Mouse (Mus musculus): ENCODE results near the gene Wwox. TPM values are rescaled to one million over a fixed set of nuclear protein-coding genes. Genes with fewer than 3 reads are reported as not detected.

The Wwox gene
- polyA plus RNA-seq, 1 experiment, result 4.7 TPM

DNA sequence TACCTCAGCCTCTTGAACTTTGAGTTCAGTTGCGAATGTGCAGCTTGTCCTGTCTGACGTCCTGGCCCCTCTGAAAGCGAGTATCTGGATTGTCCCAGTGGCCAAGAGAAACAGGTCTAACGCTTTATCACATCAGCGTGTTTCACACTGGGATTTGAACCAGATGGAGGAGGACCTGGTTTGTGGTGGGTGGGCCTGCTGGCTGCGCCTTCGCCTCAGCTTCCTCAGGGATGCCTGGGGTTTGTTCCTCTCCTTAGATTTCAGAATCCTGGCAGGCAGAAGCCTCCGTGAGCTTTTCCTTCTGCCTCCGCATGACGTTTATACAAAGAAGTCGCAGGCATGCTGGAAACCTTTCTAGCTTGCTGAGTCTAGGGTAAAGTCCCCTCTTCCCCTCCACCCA lies 827.7 kb downstream of the Wwox start:
- Histone ChIP-seq H3K27me3 (replicated peaks) (no peaks in the 10 kb centered on the region), H3K9me3 (peaks cover 63% of the 10 kb centered on the region), H3K4me3 (replicated peaks) (no peak overlapping the region), H3K36me3 (replicated peaks; ENCODE audit: low read length) (no peaks in the 10 kb centered on the region), H3K4me1 (no peaks in the 10 kb centered on the region)
- TF ChIP-seq GATA1 (IDR thresholded peaks at IDR 0.05; ENCODE audit: borderline replicate concordance, low read length) (no peak), FLI1 (IDR thresholded peaks at IDR 0.05; ENCODE audit: low read length) (no peak)

DNA sequence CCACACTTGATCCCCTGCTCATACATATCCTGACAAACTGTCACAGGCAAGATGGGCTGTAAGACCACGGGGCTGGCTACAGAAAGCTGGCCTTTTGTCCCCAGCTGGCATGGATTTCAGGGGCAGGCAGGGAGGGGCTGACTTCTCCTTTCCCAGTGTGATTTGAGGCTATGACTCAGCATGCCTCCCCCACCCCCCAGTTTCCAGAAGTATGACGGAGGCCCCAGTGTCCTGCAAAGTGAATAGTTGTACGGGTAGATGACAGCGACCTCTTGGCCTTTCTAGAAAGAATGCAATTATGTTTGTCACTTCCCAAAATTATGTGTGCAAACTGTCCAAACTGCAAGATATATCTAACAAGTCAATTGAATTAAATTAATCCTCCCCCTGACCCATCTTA lies 830.1 kb downstream of the Wwox start:
- TF ChIP-seq GATA1 (IDR thresholded peaks at IDR 0.05; ENCODE audit: borderline replicate concordance, low read length) (no peak), FLI1 (IDR thresholded peaks at IDR 0.05; ENCODE audit: low read length) (no peak)
- no peaks in the 10 kb centered on the region for H3K4me1 ChIP-seq
- H3K4me3 ChIP-seq (replicated peaks), result no peak overlapping the region
- H3K36me3 ChIP-seq (replicated peaks; ENCODE audit: low read length), result no peaks in the 10 kb centered on the region
- H3K9me3 ChIP-seq, result peaks cover 68% of the 10 kb centered on the region
- H3K27me3 ChIP-seq (replicated peaks), result no peaks in the 10 kb centered on the region

DNA sequence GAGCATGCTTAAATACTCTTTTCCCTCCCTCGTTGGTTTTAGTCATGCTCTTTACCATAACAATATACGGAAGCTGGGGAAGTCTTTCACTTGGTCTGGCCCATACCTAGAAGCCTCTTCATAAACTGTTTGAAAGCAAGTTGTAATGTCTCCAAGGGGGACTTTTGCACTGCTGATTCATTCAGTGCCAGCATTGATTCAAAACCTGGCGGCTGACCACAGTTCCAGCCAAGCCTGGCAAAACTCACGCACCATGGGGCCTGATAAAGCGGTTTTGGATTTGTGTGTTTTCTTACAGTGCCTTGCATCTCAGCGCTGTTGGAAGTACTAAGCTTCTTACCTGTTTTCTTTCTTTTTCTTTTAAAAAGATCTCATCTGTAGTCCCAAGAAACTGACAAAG lies 834.5 kb downstream of the Wwox start:
- no peaks in the 10 kb centered on the region for H3K27me3 ChIP-seq (replicated peaks)
- no peak overlapping the region for H3K4me3 ChIP-seq (replicated peaks)
- no peaks in the 10 kb centered on the region for H3K36me3 ChIP-seq (replicated peaks; ENCODE audit: low read length)
- peaks cover 71% of the 10 kb centered on the region for H3K9me3 ChIP-seq
- no peak for TF ChIP-seq GATA1 (IDR thresholded peaks at IDR 0.05; ENCODE audit: borderline replicate concordance, low read length)
- TF ChIP-seq FLI1 (IDR thresholded peaks at IDR 0.05; ENCODE audit: low read length), result no peak
- no peaks in the 10 kb centered on the region for H3K4me1 ChIP-seq

DNA sequence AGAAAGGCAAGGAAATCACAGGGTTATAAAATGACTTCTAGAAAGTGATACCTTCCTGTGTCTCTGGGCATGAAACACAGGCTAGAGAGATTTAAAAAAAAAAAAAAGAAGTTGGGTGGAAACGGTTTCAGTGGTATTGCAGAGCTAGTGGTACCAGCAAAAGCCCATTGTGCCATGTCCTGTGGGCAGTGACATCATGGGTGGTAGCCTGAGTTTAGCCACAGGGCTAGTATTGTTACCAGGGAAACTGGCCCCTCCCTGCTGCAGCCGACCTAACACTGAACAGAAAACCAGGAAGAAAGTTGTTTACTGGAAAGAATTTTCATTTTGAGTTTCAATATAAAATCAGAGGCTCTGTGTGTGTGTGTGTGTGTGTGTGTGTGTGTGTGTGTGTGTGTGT lies 836.8 kb downstream of the Wwox start:
- Histone ChIP-seq H3K4me1 (no peaks in the 10 kb centered on the region), H3K9me3 (peaks cover 59% of the 10 kb centered on the region), H3K4me3 (replicated peaks) (no peak overlapping the region), H3K27me3 (replicated peaks) (no peaks in the 10 kb centered on the region), H3K36me3 (replicated peaks; ENCODE audit: low read length) (no peaks in the 10 kb centered on the region)
- TF ChIP-seq FLI1 (IDR thresholded peaks at IDR 0.05; ENCODE audit: low read length), result no peak
- no peak for TF ChIP-seq GATA1 (IDR thresholded peaks at IDR 0.05; ENCODE audit: borderline replicate concordance, low read length)

DNA sequence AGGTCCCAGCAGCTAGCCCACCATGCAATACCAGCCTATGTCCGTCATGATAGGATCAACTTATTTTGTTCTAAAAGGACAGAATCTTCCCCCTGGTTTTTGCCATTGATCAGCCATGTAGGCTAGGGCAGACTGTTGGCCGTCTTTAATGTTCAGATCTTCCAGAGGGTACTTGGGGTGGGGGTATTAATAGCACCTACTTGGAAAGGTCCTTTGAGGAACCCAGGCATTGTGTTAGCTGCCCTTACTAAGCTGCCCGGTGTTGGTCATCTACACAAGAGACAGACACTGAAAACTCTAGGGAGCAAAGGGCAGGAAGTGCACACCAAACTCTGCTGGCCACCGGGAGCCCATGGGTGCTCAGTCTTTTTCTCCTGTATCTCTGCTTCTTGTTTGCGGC lies 838.8 kb downstream of the Wwox start:
- no peak overlapping the region for H3K4me3 ChIP-seq (replicated peaks)
- peaks cover 48% of the 10 kb centered on the region for H3K9me3 ChIP-seq
- no peak for TF ChIP-seq FLI1 (IDR thresholded peaks at IDR 0.05; ENCODE audit: low read length)
- no peak for TF ChIP-seq GATA1 (IDR thresholded peaks at IDR 0.05; ENCODE audit: borderline replicate concordance, low read length)
- no peaks in the 10 kb centered on the region for H3K4me1 ChIP-seq
- no peaks in the 10 kb centered on the region for H3K36me3 ChIP-seq (replicated peaks; ENCODE audit: low read length)
- no peaks in the 10 kb centered on the region for H3K27me3 ChIP-seq (replicated peaks)

DNA sequence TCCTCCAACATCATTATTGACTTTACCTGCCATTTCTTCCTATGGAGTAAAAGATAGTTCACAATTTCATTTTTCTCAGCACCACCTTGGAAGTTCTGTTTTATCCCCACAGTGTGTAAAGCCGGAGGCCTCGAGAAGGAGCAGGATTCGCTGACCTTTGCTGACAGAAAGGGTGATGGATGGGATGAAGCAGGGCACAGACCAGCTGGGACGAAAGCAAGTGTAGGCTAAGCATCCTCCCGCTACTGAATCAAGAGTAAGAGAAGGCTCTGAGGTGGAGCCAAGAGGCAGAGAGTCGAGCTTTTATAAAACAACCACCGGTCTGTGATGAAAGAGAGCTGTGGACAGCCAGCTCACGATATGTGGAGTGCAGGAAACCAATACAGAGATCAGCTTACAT lies 850.8 kb downstream of the Wwox start:
- Histone ChIP-seq H3K36me3 (replicated peaks; ENCODE audit: low read length) (no peaks in the 10 kb centered on the region), H3K9me3 (peaks cover 65% of the 10 kb centered on the region), H3K4me1 (no peaks in the 10 kb centered on the region), H3K4me3 (replicated peaks) (no peak overlapping the region), H3K27me3 (replicated peaks) (no peaks in the 10 kb centered on the region)
- no peak for TF ChIP-seq FLI1 (IDR thresholded peaks at IDR 0.05; ENCODE audit: low read length)
- TF ChIP-seq GATA1 (IDR thresholded peaks at IDR 0.05; ENCODE audit: borderline replicate concordance, low read length), result no peak

DNA sequence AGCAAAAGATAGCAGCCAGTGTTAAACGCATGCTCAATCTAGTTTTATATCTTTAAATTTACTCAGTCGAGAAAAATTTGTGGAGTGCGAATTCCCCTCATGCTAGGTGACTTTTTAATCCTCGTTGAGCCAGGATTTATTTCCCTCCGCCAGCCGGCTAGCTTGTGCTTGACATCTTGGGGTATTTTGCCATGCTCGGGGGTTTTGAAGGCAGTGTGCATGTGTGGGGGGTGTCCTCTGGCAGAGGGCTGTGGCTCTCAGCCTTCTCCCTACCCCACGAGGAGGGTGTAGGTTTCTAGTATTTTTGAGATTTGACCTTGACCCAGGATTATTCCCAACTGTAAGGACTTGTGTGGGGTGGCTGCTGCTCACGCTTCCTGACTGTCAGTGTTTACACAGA lies 857.3 kb downstream of the Wwox start:
- Histone ChIP-seq H3K9me3 (peaks cover 72% of the 10 kb centered on the region), H3K27me3 (replicated peaks) (no peaks in the 10 kb centered on the region), H3K4me3 (replicated peaks) (no peak overlapping the region), H3K4me1 (no peaks in the 10 kb centered on the region), H3K36me3 (replicated peaks; ENCODE audit: low read length) (no peaks in the 10 kb centered on the region)
- no peak for TF ChIP-seq GATA1 (IDR thresholded peaks at IDR 0.05; ENCODE audit: borderline replicate concordance, low read length)
- no peak for TF ChIP-seq FLI1 (IDR thresholded peaks at IDR 0.05; ENCODE audit: low read length)

DNA sequence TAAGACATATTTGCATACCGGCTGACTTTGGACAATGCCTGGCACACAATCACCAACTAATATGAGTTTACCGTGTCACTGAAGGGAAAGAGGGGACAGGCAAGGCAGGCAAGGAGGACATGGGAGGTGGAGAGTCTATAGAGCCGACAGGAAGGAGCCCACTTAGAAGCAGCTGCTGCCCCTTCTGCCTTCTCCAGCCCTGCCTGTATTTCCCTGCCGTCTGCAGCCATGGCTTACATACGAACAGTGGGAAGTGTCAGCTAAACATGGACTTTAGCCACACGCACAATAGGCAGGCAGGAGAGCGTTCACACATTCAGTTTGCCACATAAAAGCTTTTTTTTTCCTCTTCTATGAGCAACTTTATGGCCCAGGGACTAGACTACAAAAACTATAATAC lies 863.0 kb downstream of the Wwox start:
- TF ChIP-seq GATA1 (IDR thresholded peaks at IDR 0.05; ENCODE audit: borderline replicate concordance, low read length) (no peak), FLI1 (IDR thresholded peaks at IDR 0.05; ENCODE audit: low read length) (no peak)
- no peak overlapping the region for H3K4me3 ChIP-seq (replicated peaks)
- no peaks in the 10 kb centered on the region for H3K36me3 ChIP-seq (replicated peaks; ENCODE audit: low read length)
- H3K9me3 ChIP-seq, result peaks cover 40% of the 10 kb centered on the region
- no peaks in the 10 kb centered on the region for H3K27me3 ChIP-seq (replicated peaks)
- peaks cover 3% of the 10 kb centered on the region for H3K4me1 ChIP-seq

DNA sequence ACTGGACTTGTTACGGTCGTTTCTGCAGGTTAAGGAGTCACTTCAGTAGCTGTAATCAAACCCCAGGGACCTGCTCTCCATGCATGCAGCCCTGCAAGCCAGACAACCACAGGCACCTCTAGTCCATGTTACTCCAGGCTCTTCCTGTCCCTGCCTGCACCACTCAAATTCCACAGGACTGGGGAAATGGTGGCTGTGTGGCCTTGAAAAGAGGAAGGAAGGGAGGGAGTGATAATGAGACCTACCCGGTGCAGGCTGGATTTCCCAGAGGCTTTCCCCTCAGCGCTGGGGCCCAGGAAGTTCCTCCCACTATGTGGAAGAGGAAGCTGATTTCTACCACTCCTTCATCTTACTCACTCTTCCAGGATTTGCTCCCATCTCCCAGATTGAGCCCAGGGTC lies 868.0 kb downstream of the Wwox start:
- TF ChIP-seq FLI1 (IDR thresholded peaks at IDR 0.05; ENCODE audit: low read length) (no peak), GATA1 (IDR thresholded peaks at IDR 0.05; ENCODE audit: borderline replicate concordance, low read length) (no peak)
- peaks cover 4% of the 10 kb centered on the region for H3K4me1 ChIP-seq
- H3K4me3 ChIP-seq (replicated peaks), result no peak overlapping the region
- no peaks in the 10 kb centered on the region for H3K27me3 ChIP-seq (replicated peaks)
- no peaks in the 10 kb centered on the region for H3K36me3 ChIP-seq (replicated peaks; ENCODE audit: low read length)
- H3K9me3 ChIP-seq, result peaks cover 9% of the 10 kb centered on the region

DNA sequence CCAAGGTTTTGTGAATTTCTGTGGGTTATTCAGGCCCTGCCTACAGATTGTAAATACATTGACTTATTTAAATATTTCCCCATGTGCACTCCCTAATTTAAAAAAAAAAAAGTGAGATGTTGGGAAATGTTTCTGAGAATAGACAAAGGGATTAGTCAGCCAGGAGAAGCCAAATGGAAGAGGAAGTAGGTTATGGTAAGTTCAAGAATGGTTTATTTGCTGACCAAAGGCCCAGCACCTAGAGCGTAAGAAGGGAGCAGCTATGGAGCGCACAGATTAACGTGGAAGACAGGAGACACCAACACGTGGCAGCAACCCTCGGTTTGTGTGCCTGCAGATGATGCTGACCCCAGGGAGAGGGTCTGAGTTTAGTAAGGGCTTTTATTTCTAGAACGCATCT lies 871.5 kb downstream of the Wwox start:
- H3K4me3 ChIP-seq (replicated peaks), result no peak overlapping the region
- H3K4me1 ChIP-seq, result peaks cover 4% of the 10 kb centered on the region
- H3K36me3 ChIP-seq (replicated peaks; ENCODE audit: low read length), result no peaks in the 10 kb centered on the region
- H3K27me3 ChIP-seq (replicated peaks), result no peaks in the 10 kb centered on the region
- no peak for TF ChIP-seq GATA1 (IDR thresholded peaks at IDR 0.05; ENCODE audit: borderline replicate concordance, low read length)
- no peak for TF ChIP-seq FLI1 (IDR thresholded peaks at IDR 0.05; ENCODE audit: low read length)
- H3K9me3 ChIP-seq, result peaks cover 18% of the 10 kb centered on the region

DNA sequence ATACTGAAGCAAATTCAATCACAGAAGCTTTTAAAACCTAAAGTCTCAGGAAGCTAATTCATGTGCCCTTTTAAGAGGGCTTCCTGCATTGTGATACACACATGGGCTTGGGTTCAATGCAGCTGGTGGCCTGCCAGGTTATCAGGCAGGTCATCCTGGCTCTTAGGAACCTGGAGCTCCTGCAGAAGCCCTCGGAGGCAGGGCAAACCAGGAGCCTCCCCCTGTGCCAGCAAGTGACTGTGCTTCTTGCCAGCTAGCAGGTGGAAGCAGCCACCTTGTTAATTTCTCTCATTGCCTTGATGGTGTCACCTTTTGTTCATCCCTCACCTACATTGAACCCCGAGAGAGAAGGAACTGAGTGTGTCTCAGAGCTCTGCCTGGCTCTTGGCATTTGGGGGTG lies 872.9 kb downstream of the Wwox start:
- Histone ChIP-seq H3K36me3 (replicated peaks; ENCODE audit: low read length) (no peaks in the 10 kb centered on the region), H3K4me1 (peaks cover 2% of the 10 kb centered on the region), H3K4me3 (replicated peaks) (no peak overlapping the region), H3K27me3 (replicated peaks) (no peaks in the 10 kb centered on the region), H3K9me3 (peaks cover 28% of the 10 kb centered on the region)
- no peak for TF ChIP-seq FLI1 (IDR thresholded peaks at IDR 0.05; ENCODE audit: low read length)
- no peak for TF ChIP-seq GATA1 (IDR thresholded peaks at IDR 0.05; ENCODE audit: borderline replicate concordance, low read length)

All from megakaryocyte, embryonic 14.5 days (primary cell).